Mouse (Mus musculus) lung, embryonic 15.5 days (tissue): ENCODE measurements at regions not wholly inside any gene's neighbourhood (a gene's known extent, or its start where the extent isn't known, plus 50 kb on each side); places are given as distances from the start of the nearest gene placed in this dataset.

Experiments used
- ATAC-seq: fragments of 200-750 bp; cut with Nextera tagmentation; 2 replicates; pipeline ENCODE4 v1.8.0; 2017; ENCODE audit warnings: moderate number of reproducible peaks, borderline replicate concordance; ENCODE audit not compliant: low FRiP score, low TSS enrichment; ENCODE audit errors: extremely low read depth
- H3K27ac ChIP-seq: fragments of 300-500 bp; sonication (generic); 2 replicates; pipeline ENCODE4 v1.5.1; 2015; ENCODE audit warnings: moderate library complexity, mild to moderate bottlenecking, inconsistent platforms
- H3K27me3 ChIP-seq: fragments of 300-500 bp; sonication (generic); 2 replicates; pipeline ENCODE4 v1.6.1; 2015; ENCODE audit warnings: inconsistent platforms
- H3K36me3 ChIP-seq: fragments of 300-500 bp; sonication (generic); 2 replicates; pipeline ENCODE4 v1.6.1; 2015; ENCODE audit warnings: inconsistent platforms
- H3K4me1 ChIP-seq: fragments of 300-500 bp; sonication (generic); 2 replicates; pipeline ENCODE4 v1.6.1; 2015; ENCODE audit warnings: inconsistent platforms
- H3K4me2 ChIP-seq: fragments of 300-500 bp; sonication (generic); 2 replicates; pipeline ENCODE4 v1.6.1; 2015; ENCODE audit warnings: inconsistent platforms, mild to moderate bottlenecking, moderate library complexity
- H3K4me3 ChIP-seq: fragments of 300-500 bp; sonication (generic); 2 replicates; pipeline ENCODE4 v1.5.1; 2015; ENCODE audit warnings: mild to moderate bottlenecking, inconsistent platforms
- H3K9ac ChIP-seq: fragments of 300-500 bp; sonication (generic); 2 replicates; pipeline ENCODE4 v1.6.1; 2015; ENCODE audit warnings: inconsistent platforms
- H3K9me3 ChIP-seq: fragments of 300-500 bp; sonication (generic); 2 replicates; pipeline ENCODE4 v1.6.1; 2016; ENCODE audit warnings: inconsistent platforms
- WGBS: fragments of 180-500 bp; shearing (Covaris S2); methylation state at CpG from one replicate; pipeline ENCODE4 v1.1.7; 2015; 5-methylcytosine and 5-hydroxymethylcytosine counted together

DNA sequence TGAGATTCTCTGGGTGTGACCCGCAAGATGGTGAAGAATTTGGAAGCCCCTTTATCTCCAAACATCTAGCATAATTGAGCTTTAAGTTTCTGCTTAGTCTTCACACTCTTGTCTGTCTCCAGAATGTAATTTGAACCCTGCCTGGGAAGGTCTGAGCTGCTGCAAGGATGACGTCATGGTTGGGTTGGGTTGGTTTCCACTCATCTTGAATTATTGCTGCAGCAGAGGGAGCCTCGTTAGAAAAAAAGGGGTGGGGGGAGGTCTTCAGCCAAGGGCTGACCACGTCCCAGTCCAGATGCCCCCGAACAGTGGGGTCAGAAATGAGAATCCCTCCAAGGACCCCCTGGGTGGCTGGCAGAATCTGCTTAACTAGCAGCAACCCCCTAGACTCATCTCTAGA lies 158.1 kb upstream of the Sox11 start:
- peaks cover 10% of the 10 kb centered on the region; the same call in 1 of the 2 replicates for H3K4me1 ChIP-seq
- H3K4me2 ChIP-seq = no peak overlapping the region
- H3K36me3 ChIP-seq = no peaks in the 10 kb centered on the region
- no peak overlapping the region for H3K27ac ChIP-seq
- 22% methylated on average over 5 of the region's 5 CpGs for WGBS
- H3K4me3 ChIP-seq = no peak overlapping the region
- no peak overlapping the region for H3K9ac ChIP-seq
- peak; percentile 27; the same call in 1 of the 2 replicates for ATAC-seq
- H3K27me3 ChIP-seq = no peaks in the 10 kb centered on the region
- H3K9me3 ChIP-seq = no peaks in the 10 kb centered on the region

DNA sequence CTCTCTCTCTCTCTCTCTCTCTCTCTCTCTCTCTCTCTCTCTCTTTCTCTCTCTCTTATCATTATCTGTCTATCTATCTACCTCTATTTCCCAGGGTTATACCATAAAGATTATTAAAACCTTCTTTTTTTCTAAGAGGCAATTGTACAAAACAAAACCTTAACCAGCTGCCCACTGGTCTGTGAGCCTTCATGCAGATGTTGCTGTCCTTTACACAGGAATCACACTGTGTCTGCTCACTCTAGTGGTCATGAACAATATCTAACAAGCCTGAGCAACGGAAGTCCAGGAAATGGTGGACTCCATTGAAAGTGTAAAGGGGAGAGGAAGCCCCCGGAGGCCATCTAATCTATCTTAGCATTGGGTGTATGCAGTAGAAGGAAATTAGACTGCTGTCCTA lies 156.9 kb upstream of the Sox11 start:
- no peak for ATAC-seq
- Histone ChIP-seq H3K4me2 (no peak overlapping the region), H3K9ac (no peak overlapping the region), H3K9me3 (no peaks in the 10 kb centered on the region), H3K27me3 (no peaks in the 10 kb centered on the region), H3K27ac (no peak overlapping the region), H3K4me3 (no peak overlapping the region), H3K36me3 (no peaks in the 10 kb centered on the region), H3K4me1 (peaks cover 12% of the 10 kb centered on the region; the same call in 1 of the 2 replicates)
- WGBS = 47% methylated on average over 2 of the region's 2 CpGs

DNA sequence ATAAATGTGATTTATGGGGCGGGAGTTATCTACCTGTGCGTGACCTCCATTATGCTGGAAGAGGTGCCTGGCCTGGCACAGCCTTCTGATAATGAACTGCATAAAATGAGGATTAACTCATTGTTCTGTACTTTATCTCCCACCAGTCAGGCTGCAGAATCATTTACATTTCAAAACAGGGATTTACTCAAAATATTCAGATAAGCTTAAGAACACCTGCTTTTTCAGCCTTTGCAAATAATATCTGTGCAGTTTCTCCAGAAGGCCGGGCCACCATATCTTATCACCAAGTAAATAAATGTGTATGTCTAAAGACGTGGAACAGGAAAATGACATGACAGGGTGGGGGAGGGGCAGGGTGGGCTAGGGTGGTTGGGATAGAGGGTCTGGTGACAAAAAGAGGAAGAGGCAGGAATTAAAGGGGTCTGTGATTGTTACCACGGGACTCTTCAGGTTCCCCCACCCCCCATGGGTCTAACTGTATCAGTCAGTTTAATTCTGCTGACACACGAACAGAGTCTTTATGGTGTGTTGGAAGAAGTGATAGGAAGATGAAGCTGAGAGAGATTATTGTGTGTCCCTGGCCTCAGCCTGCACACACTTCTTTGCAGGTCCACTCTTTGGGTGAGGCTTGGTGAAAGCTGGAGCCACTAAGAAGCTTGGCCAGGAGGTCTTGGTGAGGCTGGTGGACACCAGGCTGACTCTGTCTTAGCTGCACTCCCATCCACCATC lies 154.6 kb upstream of the Sox11 start:
- WGBS = 44% methylated on average over 6 of the region's 6 CpGs
- Histone ChIP-seq H3K9ac (no peak overlapping the region), H3K9me3 (no peaks in the 10 kb centered on the region), H3K4me3 (no peak overlapping the region), H3K4me1 (peaks cover 16% of the 10 kb centered on the region; the same call in 1 of the 2 replicates), H3K4me2 (no peak overlapping the region), H3K27me3 (no peaks in the 10 kb centered on the region), H3K27ac (no peak overlapping the region), H3K36me3 (no peaks in the 10 kb centered on the region)
- no peak for ATAC-seq

DNA sequence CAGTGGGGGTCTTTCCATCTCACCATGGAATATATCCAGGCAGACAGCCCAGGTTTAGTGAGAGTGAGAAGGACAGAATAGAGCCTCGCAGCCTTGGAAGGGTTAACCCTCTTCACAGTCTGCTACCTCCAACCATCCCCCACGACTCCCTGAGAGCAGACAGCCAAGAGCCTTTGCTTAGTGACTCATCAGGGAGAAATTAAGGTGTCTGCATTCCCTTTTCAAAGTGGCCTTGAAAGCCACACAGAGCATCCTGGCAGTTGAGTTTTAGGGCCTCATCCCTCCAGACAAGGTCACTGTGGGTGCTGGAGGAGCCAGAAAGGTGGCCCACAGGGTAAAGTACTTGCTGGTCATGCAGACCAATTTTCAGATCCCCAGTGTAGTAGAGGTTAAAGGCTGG lies 149.9 kb upstream of the Sox11 start:
- no peaks in the 10 kb centered on the region for H3K27me3 ChIP-seq
- no peak for ATAC-seq
- no peak overlapping the region for H3K4me2 ChIP-seq
- no peak overlapping the region for H3K4me3 ChIP-seq
- no peaks in the 10 kb centered on the region for H3K9me3 ChIP-seq
- no peak overlapping the region for H3K9ac ChIP-seq
- no peak overlapping the region for H3K27ac ChIP-seq
- WGBS = 19% methylated on average over 2 of the region's 2 CpGs
- peaks cover 9% of the 10 kb centered on the region; the same call in 1 of the 2 replicates for H3K4me1 ChIP-seq
- no peaks in the 10 kb centered on the region for H3K36me3 ChIP-seq

DNA sequence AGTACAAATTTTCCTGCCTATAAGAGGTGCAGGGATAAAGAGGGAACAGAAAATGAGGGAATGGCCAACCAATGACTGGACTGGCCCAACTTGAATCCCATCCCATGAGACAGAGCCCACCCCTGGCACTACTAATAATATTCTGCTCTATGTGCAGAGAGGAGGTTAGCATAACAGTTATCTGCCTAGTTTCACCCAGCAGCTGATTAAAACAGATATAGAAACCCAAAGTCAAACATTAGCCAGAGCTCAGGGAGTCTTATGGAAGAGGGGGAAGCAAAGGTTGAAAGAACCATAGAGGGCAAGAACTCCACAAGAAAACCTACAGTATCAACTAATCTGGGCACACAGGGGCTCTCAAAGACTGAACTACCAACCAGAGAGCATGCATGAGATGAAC lies 138.9 kb upstream of the Sox11 start:
- no peak overlapping the region for H3K27ac ChIP-seq
- ATAC-seq = no peak
- no peak overlapping the region for H3K4me2 ChIP-seq
- no peak overlapping the region for H3K4me3 ChIP-seq
- H3K27me3 ChIP-seq = no peaks in the 10 kb centered on the region
- no peak overlapping the region for H3K9ac ChIP-seq
- no peaks in the 10 kb centered on the region for H3K9me3 ChIP-seq
- no peaks in the 10 kb centered on the region for H3K36me3 ChIP-seq
- no peaks in the 10 kb centered on the region for H3K4me1 ChIP-seq

DNA sequence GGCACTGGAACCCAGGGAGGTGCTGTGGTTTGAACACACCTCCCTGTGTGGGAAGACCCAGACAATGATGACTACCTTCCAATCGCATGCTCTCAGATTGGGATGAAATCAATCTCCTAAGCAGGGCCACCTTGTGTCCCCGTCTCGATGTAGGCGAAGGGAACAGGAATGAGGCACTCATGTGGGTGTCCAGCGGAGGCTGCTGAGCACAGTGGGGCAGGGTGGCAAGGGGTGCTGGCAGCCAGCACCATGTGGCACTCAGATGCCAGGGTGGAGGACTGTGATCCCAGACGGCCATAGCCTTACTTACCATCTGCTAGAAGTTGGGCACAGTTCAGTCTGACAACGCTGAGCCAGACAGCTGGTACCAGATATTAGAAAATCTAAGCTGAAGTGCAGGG lies 137.2 kb upstream of the Sox11 start:
- no peak overlapping the region for H3K27ac ChIP-seq
- ATAC-seq = no peak
- H3K4me1 ChIP-seq = peaks cover 4% of the 10 kb centered on the region; the same call in 1 of the 2 replicates
- H3K36me3 ChIP-seq = no peaks in the 10 kb centered on the region
- no peak overlapping the region for H3K4me2 ChIP-seq
- no peak overlapping the region for H3K4me3 ChIP-seq
- H3K27me3 ChIP-seq = no peaks in the 10 kb centered on the region
- 80% methylated on average over 7 of the region's 7 CpGs for WGBS
- no peaks in the 10 kb centered on the region for H3K9me3 ChIP-seq
- H3K9ac ChIP-seq = no peak overlapping the region

GRCm38 (mm10) chr12:27474631-27475030 lies 132.3 kb upstream of the Sox11 start:
- Histone ChIP-seq H3K36me3 (no peaks in the 10 kb centered on the region), H3K4me2 (no peak overlapping the region), H3K27me3 (no peaks in the 10 kb centered on the region), H3K4me1 (peaks cover 20% of the 10 kb centered on the region), H3K9me3 (no peaks in the 10 kb centered on the region), H3K27ac (peak overlapping the region; percentile 69), H3K9ac (no peak overlapping the region), H3K4me3 (no peak overlapping the region)
- 20% methylated on average over 4 of the region's 4 CpGs for WGBS
- no peak for ATAC-seq

GRCm38 (mm10) chr12:27471557-27471956 lies 129.2 kb upstream of the Sox11 start:
- Histone ChIP-seq H3K36me3 (no peaks in the 10 kb centered on the region), H3K27me3 (no peaks in the 10 kb centered on the region), H3K27ac (peak overlapping the region; percentile 53), H3K4me1 (peaks cover 20% of the 10 kb centered on the region), H3K9me3 (no peaks in the 10 kb centered on the region), H3K4me3 (no peak overlapping the region), H3K9ac (no peak overlapping the region), H3K4me2 (no peak overlapping the region)
- ATAC-seq = peak; percentile 42; the same call in 1 of the 2 replicates
- 7% methylated on average over 5 of the region's 5 CpGs for WGBS

DNA sequence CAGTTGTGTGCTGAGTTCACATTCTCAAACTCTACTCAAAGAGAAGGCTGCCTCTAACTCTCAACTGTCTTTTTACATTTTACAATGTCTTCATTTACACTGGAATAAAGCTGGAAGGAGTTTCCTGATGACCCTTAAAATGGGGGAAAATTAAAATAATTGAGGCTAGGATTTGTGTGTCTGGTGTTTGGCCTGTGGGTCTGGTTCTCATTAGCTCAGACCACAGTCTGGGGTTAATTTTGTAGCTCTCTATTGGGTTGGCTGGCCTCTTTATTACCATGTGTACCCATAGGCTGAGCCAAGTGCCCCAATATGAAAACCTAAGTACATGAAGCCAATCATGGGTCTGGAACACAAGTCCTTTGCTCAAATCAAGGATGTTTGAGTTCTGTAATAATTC lies 128.0 kb upstream of the Sox11 start:
- no peak overlapping the region for H3K4me2 ChIP-seq
- H3K4me3 ChIP-seq = no peak overlapping the region
- H3K36me3 ChIP-seq = no peaks in the 10 kb centered on the region
- H3K27me3 ChIP-seq = no peaks in the 10 kb centered on the region
- H3K9me3 ChIP-seq = no peaks in the 10 kb centered on the region
- H3K9ac ChIP-seq = no peak overlapping the region
- ATAC-seq = no peak
- H3K27ac ChIP-seq = no peak overlapping the region
- peaks cover 25% of the 10 kb centered on the region for H3K4me1 ChIP-seq

GRCm38 (mm10) chr12:27468782-27469181 lies 126.4 kb upstream of the Sox11 start:
- ATAC-seq = no peak
- Histone ChIP-seq H3K4me2 (no peak overlapping the region), H3K4me3 (no peak overlapping the region), H3K27me3 (no peaks in the 10 kb centered on the region), H3K9me3 (no peaks in the 10 kb centered on the region), H3K9ac (no peak overlapping the region), H3K27ac (no peak overlapping the region), H3K36me3 (no peaks in the 10 kb centered on the region), H3K4me1 (peaks cover 17% of the 10 kb centered on the region)
- WGBS = 55% methylated on average over 1 of the region's 1 CpGs

DNA sequence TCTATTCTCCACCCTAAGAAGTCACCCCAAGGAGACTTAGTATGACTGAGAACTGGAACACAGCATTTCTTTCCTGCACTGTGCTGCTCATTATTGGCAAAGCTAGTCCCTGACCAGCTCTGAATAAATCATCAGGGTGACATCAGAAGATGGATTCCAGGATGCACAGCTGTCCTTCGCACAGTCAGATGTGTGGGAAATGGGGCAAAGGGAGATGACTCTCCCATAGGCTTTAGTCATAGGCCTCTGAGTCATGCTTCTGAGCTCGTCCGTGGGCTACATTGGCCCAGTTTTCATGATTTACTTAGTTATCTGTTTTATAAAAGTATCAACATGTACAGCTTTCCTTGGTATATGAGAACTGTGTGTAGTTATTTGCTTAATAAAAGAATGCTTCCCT lies 125.8 kb upstream of the Sox11 start:
- Histone ChIP-seq H3K36me3 (no peaks in the 10 kb centered on the region), H3K4me1 (peaks cover 15% of the 10 kb centered on the region), H3K27me3 (no peaks in the 10 kb centered on the region), H3K4me3 (no peak overlapping the region), H3K9me3 (no peaks in the 10 kb centered on the region), H3K9ac (no peak overlapping the region), H3K4me2 (no peak overlapping the region), H3K27ac (no peak overlapping the region)
- 82% methylated on average over 3 of the region's 3 CpGs for WGBS
- no peak for ATAC-seq

DNA sequence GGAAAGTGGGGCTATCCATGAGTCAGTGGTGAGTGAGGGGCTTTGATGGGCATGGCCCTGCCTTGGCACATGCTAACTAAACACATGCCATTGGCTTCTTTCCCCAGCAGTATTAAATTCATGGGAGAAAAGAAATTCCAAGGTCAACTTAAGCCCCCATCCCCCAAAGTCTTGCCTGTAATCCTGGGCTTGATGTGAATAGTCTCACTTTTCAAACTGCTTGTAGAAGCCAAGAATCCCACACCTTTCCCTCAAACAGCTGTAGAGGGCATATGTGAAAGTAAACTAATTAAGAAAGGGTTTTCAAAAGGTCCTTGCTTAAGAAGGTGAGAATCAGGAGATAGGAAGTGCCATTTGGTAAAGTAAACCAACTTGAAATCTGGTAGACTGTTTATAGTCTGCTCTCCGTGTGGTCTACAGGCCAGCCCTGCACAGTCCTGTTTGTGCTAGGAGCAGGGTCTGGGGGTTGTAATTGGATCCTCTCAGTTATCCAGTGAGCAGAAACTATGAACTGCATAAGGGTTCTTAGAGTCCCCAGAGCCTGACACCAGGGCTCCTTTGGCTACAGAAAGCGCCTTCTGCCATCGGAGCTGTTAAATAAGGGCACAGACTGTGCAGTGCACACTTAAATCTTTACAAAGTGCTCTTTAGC lies 123.3 kb upstream of the Sox11 start:
- peak; percentile 59; the same call in 1 of the 2 replicates for ATAC-seq
- Histone ChIP-seq H3K9me3 (no peaks in the 10 kb centered on the region), H3K27me3 (no peaks in the 10 kb centered on the region), H3K4me1 (peaks cover 7% of the 10 kb centered on the region; the same call in 1 of the 2 replicates), H3K9ac (no peak overlapping the region), H3K36me3 (no peaks in the 10 kb centered on the region), H3K4me2 (no peak overlapping the region), H3K4me3 (no peak overlapping the region), H3K27ac (peak overlapping the region; percentile 7; the same call in 1 of the 2 replicates)
- WGBS = 18% methylated on average over 3 of the region's 3 CpGs
